Mouse (Mus musculus): ENCODE results near the gene Rpl38. TPM values are rescaled to one million over a fixed set of nuclear protein-coding genes. Genes with fewer than 3 reads are reported as not detected.

Rpl38 gene
- 852 and 943 TPM in 2 replicates for polyA plus RNA-seq (2014; fragmentation: Nextera tagmentation; extraction: Ambion mirVana)

DNA sequence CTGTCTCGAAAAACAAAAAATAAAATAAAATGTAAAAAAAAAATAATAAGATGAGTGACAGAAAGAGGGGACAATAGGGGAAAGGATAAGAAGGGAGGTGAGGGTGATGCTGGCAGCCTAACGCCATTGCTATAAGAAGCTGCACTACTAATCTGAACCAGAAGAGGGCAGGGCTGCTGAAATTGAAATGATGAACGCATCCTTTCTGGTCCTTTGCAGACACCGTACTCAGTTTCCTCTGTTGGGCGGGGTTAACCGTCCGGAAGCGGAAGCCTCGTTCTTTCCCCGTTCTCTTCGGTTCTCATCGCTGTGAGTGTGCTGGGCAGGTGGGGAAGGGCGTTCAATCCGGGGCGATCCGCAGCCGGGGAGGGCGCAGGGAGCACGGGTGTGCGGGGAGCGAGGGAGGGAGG is at the start of gene Rpl38:
Rpl38 (plus strand) TSS at position 224 of the 410 bp plus-strand sequence.
- ATAC-seq (replicated peaks; ENCODE audit: low FRiP score) (peak; percentile 87), DNase-seq (ENCODE audit: low spot score) (peak; percentile 93)
- Histone ChIP-seq H3K4me3 (ENCODE audit: low read depth, low read length) (peak within 1 kb of the TSS; percentile 89), H3K9ac (ENCODE audit: low read length) (peak within 1 kb of the TSS; percentile 93), H3K36me3 (ENCODE audit: control insufficient read depth, insufficient read depth, low read length) (peaks cover 5% of the 10 kb centered on the region; the same call in 1 of the 2 replicates), H3K4me2 (ENCODE audit: low read depth, low read length, severe bottlenecking) (peak within 1 kb of the TSS; percentile 79), H3K4me1 (replicated peaks; ENCODE audit: control insufficient read depth, insufficient read depth, low read length) (peaks cover 9% of the 10 kb centered on the region), H3K27me3 (ENCODE audit: control insufficient read depth, insufficient read depth, low read length) (no peaks in the 10 kb centered on the region), H3K27ac (ENCODE audit: low read depth, low read length) (peak within 1 kb of the TSS; percentile 90), H3K9me3 (ENCODE audit: control insufficient read depth, low read length) (no peaks in the 10 kb centered on the region)
- WGBS = under 1% methylated on average over 17 of the region's 21 CpGs

DNA sequence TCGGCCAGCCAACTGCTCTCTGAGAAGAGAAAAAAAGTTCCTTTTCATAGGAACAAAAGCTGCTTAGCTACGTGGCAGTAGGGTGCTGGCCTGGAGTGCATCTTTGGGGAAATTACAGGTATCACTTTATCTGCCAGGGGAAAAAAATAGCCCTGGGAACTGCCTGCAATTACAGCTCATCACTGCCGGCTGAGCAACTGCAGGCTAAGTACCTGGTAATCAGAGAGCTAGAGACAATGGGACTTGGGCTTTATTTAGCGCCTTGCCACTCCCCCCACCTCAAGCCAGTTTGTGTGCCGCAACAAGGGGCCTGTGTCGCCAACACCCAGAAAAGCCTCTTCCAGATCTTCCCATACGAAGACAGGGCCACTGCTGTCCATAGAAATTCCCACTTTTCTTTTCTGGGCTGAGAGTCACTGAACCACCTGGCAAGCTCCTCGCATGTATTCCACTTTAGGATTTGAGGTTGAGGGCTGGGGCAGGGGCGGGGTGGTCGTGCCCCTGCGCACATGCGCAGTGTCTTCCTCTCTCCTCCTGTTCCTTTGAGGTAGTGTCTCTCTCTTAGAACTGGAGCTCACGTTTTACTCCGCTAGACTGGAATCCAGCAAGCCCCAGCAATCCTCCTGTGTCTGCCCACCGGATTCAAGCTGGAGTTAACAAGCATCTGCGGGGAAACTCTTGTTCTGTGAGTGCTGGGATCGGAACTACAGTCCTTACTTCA is 49.5 kb upstream of the Rpl38 start:
- H3K36me3 ChIP-seq (ENCODE audit: control insufficient read depth, insufficient read depth, low read length) = no peaks in the 10 kb centered on the region
- no peak overlapping the region for H3K4me3 ChIP-seq (ENCODE audit: low read depth, low read length)
- no peak overlapping the region for H3K4me2 ChIP-seq (ENCODE audit: low read depth, low read length, severe bottlenecking)
- no peaks in the 10 kb centered on the region for H3K4me1 ChIP-seq (replicated peaks; ENCODE audit: control insufficient read depth, insufficient read depth, low read length)
- WGBS = 35% methylated on average over 17 of the region's 17 CpGs
- no peak overlapping the region for H3K27ac ChIP-seq (ENCODE audit: low read depth, low read length)
- ATAC-seq (replicated peaks; ENCODE audit: low FRiP score) (no peak), DNase-seq (ENCODE audit: low spot score) (no peak)
- no peaks in the 10 kb centered on the region for H3K9me3 ChIP-seq (ENCODE audit: control insufficient read depth, low read length)
- H3K9ac ChIP-seq (ENCODE audit: low read length) = no peak overlapping the region
- no peaks in the 10 kb centered on the region for H3K27me3 ChIP-seq (ENCODE audit: control insufficient read depth, insufficient read depth, low read length)

DNA sequence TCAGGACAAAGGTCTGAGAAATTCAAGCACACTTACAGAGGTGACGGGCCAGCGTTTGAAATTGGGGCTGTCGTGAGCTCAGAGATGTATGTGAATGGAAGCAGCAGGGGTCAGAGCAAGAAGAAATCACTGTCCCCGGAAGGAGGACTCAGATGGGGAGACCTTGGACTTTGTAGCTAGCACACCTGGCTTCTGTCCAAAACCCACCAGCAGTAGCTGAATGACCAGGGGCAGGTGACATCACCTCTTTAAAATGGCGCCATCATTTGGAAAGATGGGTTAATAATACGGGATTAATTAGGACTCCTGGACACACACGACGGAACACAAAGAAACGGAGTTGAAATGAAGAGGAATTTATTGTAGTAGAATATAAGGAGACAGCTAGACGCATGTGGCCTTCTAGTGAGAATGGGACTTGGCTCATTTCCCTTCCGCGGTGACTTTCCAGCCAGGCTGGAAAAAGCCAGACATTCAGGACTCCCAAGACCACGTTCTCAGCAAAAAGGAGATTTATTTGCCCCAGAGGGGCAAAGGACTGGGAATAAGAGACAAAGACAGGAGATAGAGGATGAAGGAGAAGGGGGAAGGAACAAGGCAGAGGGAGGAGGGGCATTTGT is 42.1 kb upstream of the Rpl38 start:
- no peaks in the 10 kb centered on the region for H3K4me1 ChIP-seq (replicated peaks; ENCODE audit: control insufficient read depth, insufficient read depth, low read length)
- H3K27ac ChIP-seq (ENCODE audit: low read depth, low read length) = no peak overlapping the region
- no peak overlapping the region for H3K4me3 ChIP-seq (ENCODE audit: low read depth, low read length)
- H3K27me3 ChIP-seq (ENCODE audit: control insufficient read depth, insufficient read depth, low read length) = no peaks in the 10 kb centered on the region
- DNase-seq (ENCODE audit: low spot score) (no peak), ATAC-seq (replicated peaks; ENCODE audit: low FRiP score) (no peak)
- H3K36me3 ChIP-seq (ENCODE audit: control insufficient read depth, insufficient read depth, low read length) = no peaks in the 10 kb centered on the region
- no peaks in the 10 kb centered on the region for H3K9me3 ChIP-seq (ENCODE audit: control insufficient read depth, low read length)
- 77% methylated on average over 13 of the region's 13 CpGs for WGBS
- H3K4me2 ChIP-seq (ENCODE audit: low read depth, low read length, severe bottlenecking) = no peak overlapping the region
- no peak overlapping the region for H3K9ac ChIP-seq (ENCODE audit: low read length)

DNA sequence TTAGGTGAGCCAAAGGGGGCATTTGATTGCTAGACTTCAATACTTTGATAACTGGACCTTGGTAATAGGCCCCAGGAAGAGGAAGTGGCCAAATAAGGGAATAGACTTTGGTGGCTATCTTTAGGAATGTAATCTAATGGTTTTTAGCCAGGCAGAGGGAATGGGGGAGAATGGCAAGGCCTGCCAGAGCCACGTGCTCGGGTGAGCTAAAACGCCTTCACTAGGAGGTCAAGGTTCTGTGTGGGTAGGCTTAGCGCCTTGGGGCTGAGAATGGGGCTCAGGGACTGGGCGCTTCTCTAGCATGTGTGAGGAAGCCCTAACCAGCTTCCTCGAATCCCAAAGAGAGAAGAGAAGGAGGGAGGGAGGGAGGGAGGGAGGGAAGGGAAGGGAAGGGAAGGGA is 41.3 kb upstream of the Rpl38 start:
- Histone ChIP-seq H3K4me3 (ENCODE audit: low read depth, low read length) (no peak overlapping the region), H3K9ac (ENCODE audit: low read length) (no peak overlapping the region), H3K9me3 (ENCODE audit: control insufficient read depth, low read length) (no peaks in the 10 kb centered on the region), H3K4me2 (ENCODE audit: low read depth, low read length, severe bottlenecking) (no peak overlapping the region), H3K36me3 (ENCODE audit: control insufficient read depth, insufficient read depth, low read length) (no peaks in the 10 kb centered on the region), H3K27ac (ENCODE audit: low read depth, low read length) (no peak overlapping the region), H3K4me1 (replicated peaks; ENCODE audit: control insufficient read depth, insufficient read depth, low read length) (no peaks in the 10 kb centered on the region), H3K27me3 (ENCODE audit: control insufficient read depth, insufficient read depth, low read length) (no peaks in the 10 kb centered on the region)
- no peak for ATAC-seq (replicated peaks; ENCODE audit: low FRiP score)
- WGBS = 85% methylated on average over 4 of the region's 6 CpGs
- no peak for DNase-seq (ENCODE audit: low spot score)

DNA sequence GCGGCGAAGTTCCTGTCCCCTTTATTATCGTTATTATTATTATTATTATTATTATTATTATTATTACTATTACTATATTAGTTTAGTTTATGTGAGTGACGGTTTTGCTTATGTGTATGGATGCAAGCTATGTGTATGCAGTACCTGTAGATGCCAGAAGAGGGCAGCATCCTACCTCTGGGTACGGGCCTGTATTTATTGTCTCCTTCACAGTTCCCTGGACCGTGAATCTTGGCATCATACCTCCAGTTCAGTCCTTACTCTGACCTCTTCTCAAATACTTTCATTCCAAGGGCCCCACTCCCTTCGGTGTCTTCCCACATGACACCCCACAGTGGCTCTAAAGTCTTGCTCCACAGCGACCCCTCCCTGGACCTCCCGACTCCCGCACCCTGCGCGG is 40.3 kb upstream of the Rpl38 start:
- no peak overlapping the region for H3K9ac ChIP-seq (ENCODE audit: low read length)
- no peaks in the 10 kb centered on the region for H3K27me3 ChIP-seq (ENCODE audit: control insufficient read depth, insufficient read depth, low read length)
- no peaks in the 10 kb centered on the region for H3K4me1 ChIP-seq (replicated peaks; ENCODE audit: control insufficient read depth, insufficient read depth, low read length)
- ATAC-seq (replicated peaks; ENCODE audit: low FRiP score) = no peak
- 80% methylated on average over 12 of the region's 12 CpGs for WGBS
- H3K36me3 ChIP-seq (ENCODE audit: control insufficient read depth, insufficient read depth, low read length) = no peaks in the 10 kb centered on the region
- H3K9me3 ChIP-seq (ENCODE audit: control insufficient read depth, low read length) = no peaks in the 10 kb centered on the region
- no peak overlapping the region for H3K27ac ChIP-seq (ENCODE audit: low read depth, low read length)
- no peak overlapping the region for H3K4me3 ChIP-seq (ENCODE audit: low read depth, low read length)
- H3K4me2 ChIP-seq (ENCODE audit: low read depth, low read length, severe bottlenecking) = no peak overlapping the region
- no peak for DNase-seq (ENCODE audit: low spot score)

DNA sequence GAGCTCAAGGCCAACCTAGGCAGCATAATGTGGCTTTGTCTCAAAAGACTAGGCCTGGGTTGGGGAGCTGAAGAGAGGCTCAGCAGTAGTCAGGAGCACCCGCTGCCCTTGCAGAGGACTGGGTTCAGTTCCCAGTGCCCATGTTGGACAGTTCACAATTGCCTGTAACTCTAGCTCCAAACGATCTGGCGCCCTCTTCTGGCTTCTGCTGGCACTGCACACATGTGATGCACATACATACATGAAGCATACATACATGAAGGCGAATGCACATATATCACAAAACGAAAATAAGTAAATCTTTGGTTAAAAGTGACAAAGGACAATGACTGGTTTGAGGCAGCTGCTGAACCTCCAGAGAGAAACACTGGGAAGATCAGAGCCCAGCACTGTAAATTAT is 38.3 kb upstream of the Rpl38 start:
- Histone ChIP-seq H3K4me1 (replicated peaks; ENCODE audit: control insufficient read depth, insufficient read depth, low read length) (no peaks in the 10 kb centered on the region), H3K9ac (ENCODE audit: low read length) (no peak overlapping the region), H3K4me2 (ENCODE audit: low read depth, low read length, severe bottlenecking) (no peak overlapping the region), H3K4me3 (ENCODE audit: low read depth, low read length) (no peak overlapping the region), H3K27me3 (ENCODE audit: control insufficient read depth, insufficient read depth, low read length) (no peaks in the 10 kb centered on the region), H3K27ac (ENCODE audit: low read depth, low read length) (no peak overlapping the region), H3K36me3 (ENCODE audit: control insufficient read depth, insufficient read depth, low read length) (no peaks in the 10 kb centered on the region), H3K9me3 (ENCODE audit: control insufficient read depth, low read length) (no peaks in the 10 kb centered on the region)
- WGBS = 83% methylated on average over 5 of the region's 5 CpGs
- ATAC-seq (replicated peaks; ENCODE audit: low FRiP score) (no peak), DNase-seq (ENCODE audit: low spot score) (no peak)

DNA sequence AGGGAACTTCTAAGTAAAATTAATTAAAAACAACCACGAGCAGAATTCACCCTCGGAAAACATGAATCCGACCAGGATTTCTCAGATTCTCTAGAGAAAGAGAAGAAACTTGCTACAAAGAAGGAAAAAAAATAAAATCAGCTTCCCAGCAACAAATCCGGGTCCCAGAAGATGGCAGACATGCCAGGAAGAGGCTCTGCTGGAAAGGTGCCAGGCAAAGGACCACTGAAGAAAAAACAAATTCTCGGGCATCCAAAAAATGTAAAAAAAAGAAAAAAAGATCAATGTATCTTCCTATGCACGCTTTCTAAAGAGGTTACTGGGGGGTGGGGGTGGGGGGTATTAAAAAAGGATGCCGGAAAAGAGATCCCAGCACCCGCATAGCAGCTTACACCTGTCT is 36.1 kb upstream of the Rpl38 start:
- Histone ChIP-seq H3K9ac (ENCODE audit: low read length) (no peak overlapping the region), H3K4me2 (ENCODE audit: low read depth, low read length, severe bottlenecking) (no peak overlapping the region), H3K27me3 (ENCODE audit: control insufficient read depth, insufficient read depth, low read length) (no peaks in the 10 kb centered on the region), H3K36me3 (ENCODE audit: control insufficient read depth, insufficient read depth, low read length) (no peaks in the 10 kb centered on the region), H3K27ac (ENCODE audit: low read depth, low read length) (no peak overlapping the region), H3K4me1 (replicated peaks; ENCODE audit: control insufficient read depth, insufficient read depth, low read length) (no peaks in the 10 kb centered on the region; the same call in 1 of the 2 replicates), H3K4me3 (ENCODE audit: low read depth, low read length) (no peak overlapping the region), H3K9me3 (ENCODE audit: control insufficient read depth, low read length) (no peaks in the 10 kb centered on the region)
- WGBS = 78% methylated on average over 8 of the region's 8 CpGs
- no peak for DNase-seq (ENCODE audit: low spot score)
- ATAC-seq (replicated peaks; ENCODE audit: low FRiP score) = no peak

DNA sequence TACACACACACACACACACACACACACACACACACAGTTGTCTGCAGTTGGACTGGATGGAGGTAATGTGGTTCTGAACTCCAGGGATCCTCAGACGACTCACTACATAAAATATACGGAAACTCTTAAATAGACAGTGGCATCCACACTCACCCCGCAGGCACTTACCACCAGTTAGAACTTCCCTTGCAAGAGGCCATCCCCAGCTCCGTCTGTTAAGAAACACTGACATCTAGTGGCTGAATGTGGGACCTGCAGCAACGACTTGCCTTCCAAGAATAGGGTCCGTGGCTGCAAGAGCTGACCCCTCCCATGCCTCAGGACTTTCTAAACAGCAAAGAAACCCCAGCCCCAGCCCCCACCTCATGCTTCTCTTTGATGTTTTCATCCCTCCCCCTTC is 32.0 kb upstream of the Rpl38 start:
- Histone ChIP-seq H3K36me3 (ENCODE audit: control insufficient read depth, insufficient read depth, low read length) (no peaks in the 10 kb centered on the region), H3K4me1 (replicated peaks; ENCODE audit: control insufficient read depth, insufficient read depth, low read length) (peaks cover 8% of the 10 kb centered on the region), H3K9me3 (ENCODE audit: control insufficient read depth, low read length) (no peaks in the 10 kb centered on the region), H3K27me3 (ENCODE audit: control insufficient read depth, insufficient read depth, low read length) (peaks cover 3% of the 10 kb centered on the region), H3K9ac (ENCODE audit: low read length) (no peak overlapping the region), H3K4me3 (ENCODE audit: low read depth, low read length) (no peak overlapping the region), H3K4me2 (ENCODE audit: low read depth, low read length, severe bottlenecking) (peak overlapping the region; percentile 26; the same call in 1 of the 2 replicates), H3K27ac (ENCODE audit: low read depth, low read length) (no peak overlapping the region)
- ATAC-seq (replicated peaks; ENCODE audit: low FRiP score) (peak; percentile 67), DNase-seq (ENCODE audit: low spot score) (peak; percentile 94)
- whole genome bisulfite sequencing = under 1% methylated on average over 6 of the region's 6 CpGs
